Mouse (Mus musculus) thymus, adult 2 months (tissue): Measurements from ENCODE around the gene B9d2.

Experiments
- CTCF ChIP-seq: fragments of 200-500 bp; IDR thresholded peaks from 2 replicates; pipeline ENCODE4 v1.5.1; 2012; ENCODE audit warnings: mild to moderate bottlenecking, control low read depth, low read length, moderate library complexity, borderline replicate concordance; ENCODE audit not compliant: control insufficient read depth, poor library complexity, insufficient read depth; ENCODE audit errors: extremely low read depth
- POLR2A ChIP-seq: fragments of 200-500 bp; IDR thresholded peaks from 2 replicates; pipeline ENCODE4 v1.6.1; 2012; ENCODE audit warnings: mild to moderate bottlenecking, low read length, control low read depth, moderate library complexity; ENCODE audit not compliant: control insufficient read depth, poor library complexity, insufficient read depth; ENCODE audit errors: extremely low read depth

- no peak for TF ChIP-seq CTCF
- TF ChIP-seq POLR2A = no peak
Measured at GRCm38 (mm10) chr7:25679971-25680370, 609 bp upstream of the B9d2 start.
